Mouse (Mus musculus) cortical plate, adult 2 months (tissue): ENCODE data around the gene Col1a2.

Source experiments
- CTCF ChIP-seq: fragments of 200-500 bp; IDR thresholded peaks from 2 replicates; pipeline ENCODE4 v1.5.1; 2011; ENCODE audit warnings: mild to moderate bottlenecking, control low read depth, low read length; ENCODE audit not compliant: insufficient read depth; ENCODE audit errors: extremely low read depth
- POLR2A ChIP-seq: fragments of 200-500 bp; IDR thresholded peaks from 2 replicates; pipeline ENCODE4 v1.6.1; 2011; ENCODE audit warnings: mild to moderate bottlenecking, low read length, control low read depth; ENCODE audit not compliant: insufficient read depth; ENCODE audit errors: extremely low read depth

- TF ChIP-seq POLR2A (no peak), CTCF (no peak)
Observed at GRCm38 (mm10) chr6:4579620-4580019, 75.0 kb downstream of the Col1a2 start.
